Mouse (Mus musculus) kidney, postnatal 25 days (tissue): Measurements from ENCODE around the gene Cacna1c.

Experiments
- DNase-seq, 2 experiments: peaks; one replicate each; pipeline ENCODE4 v3.0.0; 2021; ENCODE audit warnings: mixed read lengths in 2 of 2

Cacna1c gene

DNA sequence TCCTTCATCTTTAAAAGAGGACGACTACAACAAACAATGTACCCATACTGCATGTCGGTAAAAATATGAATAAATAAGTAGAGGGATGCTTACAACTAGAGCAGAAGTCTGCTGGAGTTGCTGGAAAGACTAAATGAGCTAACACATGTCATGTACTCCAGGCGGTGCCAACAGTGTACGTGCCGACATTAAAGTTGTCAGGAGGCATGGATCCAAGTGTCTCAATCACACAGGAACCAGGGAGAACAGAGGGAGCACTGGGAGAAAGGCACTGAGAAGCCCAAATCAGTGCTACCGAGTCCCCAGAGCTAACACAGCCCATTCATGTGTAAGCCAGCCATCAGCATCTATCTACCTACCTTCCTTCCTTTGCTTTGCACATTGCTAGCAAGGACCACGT is 150.7 kb downstream of the Cacna1c start:
- no peak for DNase-seq

- DNase-seq: no peak
Measured at GRCm38 (mm10) chr6:119044148-119044547, 152.1 kb downstream of the Cacna1c start.

GRCm38 (mm10) chr6:119042803-119043202 is 153.4 kb downstream of the Cacna1c start:
- DNase-seq: no peak

DNA sequence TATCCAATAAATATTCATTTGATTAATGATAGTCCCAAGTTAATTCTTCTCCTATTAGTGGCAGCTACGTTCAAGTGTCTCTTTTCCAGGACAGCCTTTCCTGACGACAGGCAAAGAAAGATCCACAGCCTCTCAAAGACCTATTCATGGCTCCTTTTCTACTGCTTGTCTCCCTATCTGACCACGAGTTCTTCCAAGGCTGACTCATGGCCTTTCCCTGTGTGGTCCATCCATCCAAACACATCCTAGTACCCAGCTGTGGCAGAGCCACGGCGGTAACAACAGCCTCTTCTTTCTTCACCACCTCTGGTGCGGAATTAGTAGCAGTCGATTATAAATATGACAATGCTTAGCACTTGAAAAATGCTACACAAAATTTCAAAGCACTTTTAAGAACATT is 155.3 kb downstream of the Cacna1c start:
- no peak for DNase-seq

- DNase-seq: no peak
Measured at GRCm38 (mm10) chr6:119039815-119040214, 156.4 kb downstream of the Cacna1c start.

DNA sequence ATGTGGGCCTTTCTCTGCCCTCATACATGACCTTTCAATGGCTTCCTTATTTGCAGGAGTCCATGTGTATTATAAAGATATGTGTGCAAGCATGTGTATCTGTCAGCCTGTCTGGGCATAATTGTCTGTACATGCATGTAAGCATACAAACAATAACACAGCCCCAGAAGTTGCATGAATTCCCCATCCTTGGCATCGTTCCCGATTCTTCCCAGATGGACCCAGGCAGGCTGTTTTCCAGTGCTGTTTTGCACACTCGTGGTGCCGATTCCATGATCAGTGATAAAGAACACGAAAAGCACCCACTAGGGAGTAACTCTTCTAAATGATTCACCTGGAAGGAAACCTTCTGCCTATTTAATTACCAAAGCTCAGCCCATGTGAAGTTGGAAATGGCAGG is 156.9 kb downstream of the Cacna1c start:
- peak in 1 of 2 experiments; percentile 11 for DNase-seq

- DNase-seq: peak; percentile 39 to 41
Measured at GRCm38 (mm10) chr6:119037815-119038214, 158.4 kb downstream of the Cacna1c start.

GRCm38 (mm10) chr6:119037047-119037446 is 159.2 kb downstream of the Cacna1c start:
- peak; percentile 19 to 59 for DNase-seq

DNA sequence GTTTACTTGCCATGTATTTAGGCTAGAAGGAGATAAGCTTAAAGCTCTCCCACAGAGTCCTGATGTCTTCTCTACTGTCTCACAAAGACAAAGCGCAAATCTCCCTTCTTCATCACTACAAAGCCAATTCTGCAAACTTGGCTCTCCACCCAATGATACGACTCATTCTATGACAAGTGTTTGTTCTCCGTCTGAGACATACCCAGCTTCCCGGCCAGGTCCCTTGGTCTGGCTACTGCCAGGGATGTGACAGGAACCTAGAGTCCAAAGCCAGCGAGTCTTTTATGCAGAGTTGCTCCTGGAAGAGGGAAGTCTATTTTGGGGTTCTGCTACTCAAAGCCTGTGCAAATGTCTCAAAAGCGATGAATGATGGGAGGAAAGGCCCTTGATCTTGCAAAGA is 160.9 kb downstream of the Cacna1c start:
- DNase-seq: no peak

DNA sequence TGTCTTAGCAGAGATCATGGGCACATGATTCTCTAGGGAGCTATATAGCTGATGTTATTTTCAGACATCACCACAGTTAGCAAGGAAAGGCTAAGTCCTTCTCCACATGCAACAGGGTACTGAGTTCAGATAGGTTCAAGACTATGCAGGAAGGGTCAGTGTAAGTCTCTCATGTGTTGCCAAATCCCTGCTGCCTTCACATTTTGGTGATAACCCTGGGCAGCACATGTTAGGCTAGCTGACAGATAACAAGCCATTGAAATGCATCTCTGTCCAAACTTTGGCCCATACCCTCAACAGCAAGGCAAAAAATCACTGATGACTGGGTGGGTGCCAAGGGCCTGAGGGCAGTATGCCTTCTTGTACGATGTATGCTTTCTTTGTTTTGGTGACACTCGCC is 161.3 kb downstream of the Cacna1c start:
- no peak for DNase-seq

- no peak for DNase-seq
Measured at GRCm38 (mm10) chr6:119027880-119028279, 168.3 kb downstream of the Cacna1c start.

- DNase-seq: no peak
Measured at GRCm38 (mm10) chr6:119022850-119023249, 173.4 kb downstream of the Cacna1c start.

DNA sequence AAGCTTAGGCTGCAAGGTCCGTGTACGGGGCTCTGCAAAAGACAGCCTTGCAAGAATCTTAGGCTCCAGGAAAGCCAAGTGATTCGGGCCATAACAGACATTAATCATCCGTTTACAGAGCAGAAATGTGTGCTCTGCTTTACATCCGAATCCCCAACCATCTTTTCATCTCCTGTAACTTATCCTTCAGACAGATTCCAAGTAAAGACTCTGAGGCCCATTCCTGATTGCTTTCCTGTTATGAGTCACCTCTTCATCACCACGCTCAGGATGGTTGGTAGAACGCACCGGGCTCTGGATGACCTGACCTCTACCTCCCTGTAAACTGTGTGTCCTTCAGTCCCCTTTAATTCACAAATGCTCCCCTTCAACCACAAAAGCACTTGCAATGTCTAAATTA is 175.0 kb downstream of the Cacna1c start:
- DNase-seq: no peak

DNA sequence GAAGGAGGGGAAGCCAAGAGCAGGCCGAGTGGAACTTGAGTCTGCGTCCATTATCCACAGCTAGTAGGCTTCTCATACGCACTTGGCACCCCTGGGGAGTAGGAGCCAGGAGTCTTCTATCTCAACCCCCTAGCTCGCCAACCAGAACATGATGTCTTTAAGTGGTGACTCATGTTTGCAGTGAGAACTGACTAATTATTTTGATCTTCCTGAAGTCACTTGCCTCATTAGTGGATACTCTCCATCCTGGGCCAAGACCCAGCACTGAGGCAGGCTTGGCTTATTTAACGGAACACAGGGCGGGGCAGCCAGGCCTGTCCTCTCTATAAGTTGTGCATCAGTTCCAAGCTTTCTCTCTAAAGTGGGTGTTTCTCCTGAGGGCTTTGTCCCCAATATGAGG is 177.3 kb downstream of the Cacna1c start:
- DNase-seq: no peak

- DNase-seq: no peak
Measured at GRCm38 (mm10) chr6:119018256-119018655, 178.0 kb downstream of the Cacna1c start.

- no peak for DNase-seq
Measured at GRCm38 (mm10) chr6:119017498-119017897, 178.7 kb downstream of the Cacna1c start.

GRCm38 (mm10) chr6:119015346-119015745 is 180.9 kb downstream of the Cacna1c start:
- DNase-seq: no peak

GRCm38 (mm10) chr6:119013168-119014098 is 182.8 kb downstream of the Cacna1c start:
- no peak for DNase-seq

- DNase-seq: no peak
Measured at GRCm38 (mm10) chr6:119010875-119011274, 185.3 kb downstream of the Cacna1c start.

- no peak for DNase-seq
Measured at GRCm38 (mm10) chr6:119009526-119009925, 186.7 kb downstream of the Cacna1c start.

GRCm38 (mm10) chr6:119008638-119009166 is 187.5 kb downstream of the Cacna1c start:
- DNase-seq: no peak

DNA sequence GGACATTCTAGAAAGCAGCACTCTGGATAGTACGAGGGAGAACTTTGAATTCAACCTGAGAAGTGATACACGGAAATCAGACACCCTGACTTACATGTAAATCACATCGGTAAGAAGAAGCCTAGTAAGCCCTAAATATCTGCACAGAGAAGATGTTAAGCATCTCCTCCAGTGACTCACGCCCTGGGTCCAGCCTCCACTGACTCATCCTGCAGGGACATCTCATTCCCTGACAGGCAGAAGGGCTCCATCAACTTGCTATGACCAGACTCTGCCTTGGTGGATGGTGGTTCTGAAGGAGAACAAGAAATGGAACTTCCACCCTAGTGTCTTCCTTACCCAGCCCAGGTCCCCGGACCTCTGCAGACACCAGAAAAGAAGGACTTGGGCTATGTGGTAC is 191.6 kb downstream of the Cacna1c start:
- no peak for DNase-seq

GRCm38 (mm10) chr6:119001442-119001841 is 194.8 kb downstream of the Cacna1c start:
- no peak for DNase-seq

GRCm38 (mm10) chr6:119000255-119000654 is 196.0 kb downstream of the Cacna1c start:
- no peak for DNase-seq
